In genomic region chr10:18846474-18847264, GRCm38 (mm10) we compare ENCODE assay signal across 12 mouse cellular contexts. TPM values are rescaled to one million over a fixed set of nuclear protein-coding genes. Genes with fewer than 3 reads are reported as not detected.
DNase-seq lines count a peak whose midpoint lies in the region; ATAC-seq and TF ChIP-seq lines count a peak whose summit lies in the region.
"Had no signal": no experiment of that assay in that cellular context is flagged by ENCODE, and none has a peak within 500 bp of the region (broad histone marks: within the 10 kb centered on the region; RNA-seq: fewer than 3 reads in every experiment).

No protein-coding gene starts in this region.

- H3K4me3 ChIP-seq in heart, embryonic 11.5 days (ENCODE audit: low read depth, low read length) = peak overlapping the region; percentile 70; the same call in 1 of the 2 replicates
- peak overlapping the region; percentile 55 for H3K4me3 ChIP-seq in embryonic facial prominence, embryonic 15.5 days (replicated peaks)
- H3K4me3 ChIP-seq in liver, postnatal 0 days (ENCODE audit: low read depth, low read length) = no peak overlapping the region
- no peak overlapping the region for H3K4me3 ChIP-seq in hindbrain, embryonic 16.5 days (ENCODE audit: low read length)

- no peaks in the 10 kb centered on the region; the same call in 1 of the 2 replicates for H3K4me1 ChIP-seq in heart, embryonic 11.5 days (ENCODE audit: control insufficient read depth, insufficient read depth, low read length)
- peaks cover 9% of the 10 kb centered on the region for H3K4me1 ChIP-seq in embryonic facial prominence, embryonic 15.5 days
- peaks cover 5% of the 10 kb centered on the region; the same call in 1 of the 2 replicates for H3K4me1 ChIP-seq in liver, postnatal 0 days (ENCODE audit: insufficient read depth)
- H3K4me1 ChIP-seq in hindbrain, embryonic 16.5 days (ENCODE audit: control insufficient read depth, insufficient read depth, low read depth, low read length) = peaks cover 4% of the 10 kb centered on the region; the same call in 1 of the 2 replicates

- peak overlapping the region; percentile 65 for H3K27ac ChIP-seq in heart, embryonic 11.5 days (ENCODE audit: low read depth, low read length)
- peak overlapping the region; percentile 83 for H3K27ac ChIP-seq in embryonic facial prominence, embryonic 15.5 days (replicated peaks)
- H3K27ac ChIP-seq in liver, postnatal 0 days (ENCODE audit: low read depth) = 0 out of 2 replicates have a peak overlapping the region, but pooled peaks have one; percentile 1
- no peak overlapping the region for H3K27ac ChIP-seq in hindbrain, embryonic 16.5 days (ENCODE audit: low read depth, low read length)

- no peak for TF ChIP-seq EP300 in liver, postnatal 0 days (IDR thresholded peaks at IDR 0.05; ENCODE audit: low read depth)

- no peaks in the 10 kb centered on the region for H3K36me3 ChIP-seq in heart, embryonic 11.5 days (ENCODE audit: control insufficient read depth, insufficient read depth, low read length)
- H3K36me3 ChIP-seq in embryonic facial prominence, embryonic 15.5 days = no peaks in the 10 kb centered on the region
- no peaks in the 10 kb centered on the region for H3K36me3 ChIP-seq in liver, postnatal 0 days (replicated peaks; ENCODE audit: insufficient read depth, low read length)
- no peaks in the 10 kb centered on the region for H3K36me3 ChIP-seq in hindbrain, embryonic 16.5 days (ENCODE audit: control insufficient read depth, insufficient read depth, low read length)

- TF ChIP-seq CTCF in liver, postnatal 0 days (IDR thresholded peaks at IDR 0.05; ENCODE audit: low read depth) = no peak

- no peak overlapping the region for H3K9ac ChIP-seq in heart, embryonic 11.5 days (ENCODE audit: low read depth, low read length)
- H3K9ac ChIP-seq in embryonic facial prominence, embryonic 15.5 days = 0 out of 2 replicates have a peak overlapping the region, but pooled peaks have one; percentile 7
- no peak overlapping the region for H3K9ac ChIP-seq in liver, postnatal 0 days (replicated peaks)
- H3K9ac ChIP-seq in hindbrain, embryonic 16.5 days (ENCODE audit: low read depth, low read length) = no peak overlapping the region

- intact Hi-C loops in heart, postnatal 36 days (cut with DNase I) = loop anchor here (5.0 kb wide), 1 partner anchor 41 kb away; no protein-coding TSS in a partner anchor

- WGBS in heart, embryonic 11.5 days (ENCODE audit: insufficient replicate concordance) = 69% methylated on average over 8 of the region's 8 CpGs
- WGBS in embryonic facial prominence, embryonic 15.5 days = 65% methylated on average over 8 of the region's 8 CpGs
- 60% methylated on average over 8 of the region's 8 CpGs for WGBS in liver, postnatal 0 days (ENCODE audit: insufficient replicate concordance)
- 79% methylated on average over 8 of the region's 8 CpGs for WGBS in hindbrain, embryonic 16.5 days

- DNase-seq in heart, postnatal 36 days = no peak
- peak; percentile 82 for DNase-seq in 416B (ENCODE audit: low read depth)
- no peak for DNase-seq in liver, postnatal 0 days
- no peak for DNase-seq in gastrocnemius, postnatal 25 days
- DNase-seq in layer of hippocampus, postnatal 10 days (ENCODE audit: low spot score in 2 of 2) = no peak
- DNase-seq: gastrocnemius, postnatal 36 days; kidney, adult 9 months; left cerebral cortex, postnatal 4 days had no signal

- peaks cover 11% of the 10 kb centered on the region for H3K27me3 ChIP-seq in heart, embryonic 11.5 days (ENCODE audit: control insufficient read depth, insufficient read depth, low read length)
- peaks cover 32% of the 10 kb centered on the region for H3K27me3 ChIP-seq in embryonic facial prominence, embryonic 15.5 days
- peaks cover 8% of the 10 kb centered on the region; the same call in 1 of the 2 replicates for H3K27me3 ChIP-seq in liver, postnatal 0 days (ENCODE audit: insufficient read depth, low read length)
- peaks cover 14% of the 10 kb centered on the region; the same call in 1 of the 2 replicates for H3K27me3 ChIP-seq in hindbrain, embryonic 16.5 days (replicated peaks; ENCODE audit: control insufficient read depth, insufficient read depth, low read length)

- no peaks in the 10 kb centered on the region for H3K9me3 ChIP-seq in heart, embryonic 11.5 days (replicated peaks; ENCODE audit: control insufficient read depth, low read length)
- H3K9me3 ChIP-seq in embryonic facial prominence, embryonic 15.5 days (replicated peaks) = no peaks in the 10 kb centered on the region
- H3K9me3 ChIP-seq in liver, postnatal 0 days (ENCODE audit: low read length) = no peaks in the 10 kb centered on the region
- H3K9me3 ChIP-seq in hindbrain, embryonic 16.5 days (ENCODE audit: control insufficient read depth, low read length) = no peaks in the 10 kb centered on the region

- ATAC-seq in heart, embryonic 11.5 days (replicated peaks; ENCODE audit: insufficient number of reproducible peaks, low FRiP score, low TSS enrichment) = no peak
- ATAC-seq in embryonic facial prominence, embryonic 15.5 days (ENCODE audit: insufficient number of reproducible peaks, low FRiP score, low TSS enrichment, low read depth) = no peak
- no peak for ATAC-seq in liver, postnatal 0 days
- ATAC-seq in hindbrain, embryonic 16.5 days = no peak
- ATAC-seq: midbrain, embryonic 16.5 days had no signal

- H3K4me2 ChIP-seq in heart, embryonic 11.5 days = peak overlapping the region; percentile 92
- H3K4me2 ChIP-seq in embryonic facial prominence, embryonic 15.5 days (replicated peaks) = peak overlapping the region; percentile 19; the same call in 1 of the 2 replicates
- H3K4me2 ChIP-seq in liver, postnatal 0 days (ENCODE audit: low read depth, low read length) = peak overlapping the region; percentile 76
- no peak overlapping the region for H3K4me2 ChIP-seq in hindbrain, embryonic 16.5 days (ENCODE audit: low read length)

RNA-seq across cellular contexts. Expression of gene Perp, which starts 1.8 kb away (rescaled TPM):
- 80.9 and 102 TPM in 2 replicates for polyA plus RNA-seq in heart, embryonic 11.5 days (2014; fragmentation: Nextera tagmentation; extraction: Ambion mirVana)
- 100 to 1,000 TPM; 108 to 119 TPM for total RNA-seq in heart, postnatal 36 days (2021)
- polyA plus RNA-seq in embryonic facial prominence, embryonic 15.5 days (2015; fragmentation: Nextera tagmentation; extraction: Ambion mirVana) = 556 and 591 TPM in 2 replicates
- polyA plus RNA-seq in liver, postnatal 0 days (2015; fragmentation: Nextera tagmentation; extraction: Ambion mirVana) = 68.3 and 68.7 TPM in 2 replicates
- total RNA-seq in gastrocnemius, postnatal 25 days (2021) = 1 to 10 TPM; 1.5 to 2.2 TPM
- polyA plus RNA-seq in hindbrain, embryonic 16.5 days (2015; fragmentation: Nextera tagmentation; extraction: Ambion mirVana) = 15.3 and 16.3 TPM in 2 replicates
- total RNA-seq in layer of hippocampus, postnatal 10 days (2021) = 1 to 10 TPM; 4.5 to 4.6 TPM

Comparison
In these comparisons a context has a peak if more than half of its experiments do, and no peak if none do; other contexts are left out.
1. H3K4me3 ChIP-seq: peak in heart, embryonic 11.5 days (single experiment) and embryonic facial prominence, embryonic 15.5 days (single experiment); none in liver, postnatal 0 days (single experiment) and hindbrain, embryonic 16.5 days (single experiment).